Mouse (Mus musculus): ENCODE measurements around the gene Rab30.

DNA sequence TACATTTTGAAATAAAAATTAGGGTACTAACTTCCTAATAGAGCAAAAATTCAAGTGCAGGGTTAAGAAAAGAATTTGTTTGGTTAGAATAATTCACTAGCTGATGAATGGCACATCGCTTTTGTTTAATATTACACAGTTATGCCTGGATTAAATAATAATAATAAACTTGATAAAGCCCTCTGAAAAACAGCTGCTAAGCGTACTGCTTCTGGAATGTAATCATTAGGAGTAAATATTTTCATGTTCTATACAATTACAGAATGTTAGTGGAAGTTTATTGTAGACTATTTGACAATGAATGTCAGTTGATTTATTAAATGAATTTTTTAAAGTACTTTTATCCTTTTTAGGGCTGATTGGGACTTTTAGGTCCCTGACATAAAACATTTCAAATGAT, 100.9 kb downstream of the Rab30 start:
- TF ChIP-seq CTCF (IDR thresholded peaks at IDR 0.05; ENCODE audit: borderline replicate concordance, insufficient read depth, low read length): no peak
- TF ChIP-seq POLR2A (IDR thresholded peaks at IDR 0.05; ENCODE audit: low read depth, low read length): no peak
